Mouse (Mus musculus) thymus, postnatal 25 days (tissue): ENCODE data around the gene Tdp1.

Experiments
- DNase-seq: peaks from one replicate; pipeline ENCODE4 v3.0.0; 2022

The Tdp1 gene

GRCm38 (mm10) chr12:99898248-99898870 is 14.0 kb downstream of the Tdp1 start:
- DNase-seq = no peak

GRCm38 (mm10) chr12:99899991-99900390 is 15.7 kb downstream of the Tdp1 start:
- no peak for DNase-seq

- DNase-seq = no peak
Measured at GRCm38 (mm10) chr12:99901973-99902866, 17.9 kb downstream of the Tdp1 start.

- DNase-seq = no peak
Measured at GRCm38 (mm10) chr12:99902867-99903370, 18.6 kb downstream of the Tdp1 start.

GRCm38 (mm10) chr12:99904537-99904936 is 20.2 kb downstream of the Tdp1 start:
- DNase-seq = no peak

GRCm38 (mm10) chr12:99911466-99911865 is 27.1 kb downstream of the Tdp1 start:
- no peak for DNase-seq

- DNase-seq = no peak
Measured at GRCm38 (mm10) chr12:99917800-99918427, 33.6 kb downstream of the Tdp1 start.

- DNase-seq = no peak
Measured at GRCm38 (mm10) chr12:99919636-99920035, 35.3 kb downstream of the Tdp1 start.

GRCm38 (mm10) chr12:99921045-99921444 is 36.7 kb downstream of the Tdp1 start:
- DNase-seq = peak; percentile 24

GRCm38 (mm10) chr12:99923131-99923606 is 38.9 kb downstream of the Tdp1 start:
- no peak for DNase-seq

GRCm38 (mm10) chr12:99923703-99924102 is 39.4 kb downstream of the Tdp1 start:
- no peak for DNase-seq

GRCm38 (mm10) chr12:99928311-99928710 is 44.0 kb downstream of the Tdp1 start:
- no peak for DNase-seq

GRCm38 (mm10) chr12:99929160-99929559 is 44.8 kb downstream of the Tdp1 start:
- no peak for DNase-seq

GRCm38 (mm10) chr12:99932245-99932644 is 47.9 kb downstream of the Tdp1 start:
- DNase-seq = no peak

GRCm38 (mm10) chr12:99933630-99934029 is 49.3 kb downstream of the Tdp1 start:
- DNase-seq = no peak

- DNase-seq = no peak
Measured at GRCm38 (mm10) chr12:99935403-99935802, 51.1 kb downstream of the Tdp1 start.

GRCm38 (mm10) chr12:99938476-99938875 is 54.2 kb downstream of the Tdp1 start:
- DNase-seq = no peak

- DNase-seq = no peak
Measured at GRCm38 (mm10) chr12:99939179-99939578, 54.9 kb downstream of the Tdp1 start.

- DNase-seq = no peak
Measured at GRCm38 (mm10) chr12:99940704-99941103, 56.4 kb downstream of the Tdp1 start.

- DNase-seq = no peak
Measured at GRCm38 (mm10) chr12:99942441-99942840, 58.1 kb downstream of the Tdp1 start.

GRCm38 (mm10) chr12:99952928-99953327 is 68.6 kb downstream of the Tdp1 start:
- peak; percentile 29 for DNase-seq

GRCm38 (mm10) chr12:99956411-99956810 is 72.1 kb downstream of the Tdp1 start:
- DNase-seq = no peak
